Mouse (Mus musculus) lung, adult 2 months (tissue): ENCODE results near the gene Atp1b1. TPM values are rescaled to one million over a fixed set of nuclear protein-coding genes. Genes with fewer than 3 reads are reported as not detected.

ENCODE experiments used
- DNase-seq: peaks from one replicate; pipeline ENCODE4 v3.0.0; 2022
- H3K4me1 ChIP-seq: fragments of 200-500 bp; 2 replicates; pipeline ENCODE4 v1.6.1; 2011; ENCODE audit warnings: low read length; ENCODE audit not compliant: control insufficient read depth, insufficient read depth
- H3K4me3 ChIP-seq: fragments of 200-500 bp; replicated peaks from 2 replicates; pipeline ENCODE3; 2011; ENCODE audit warnings: low read depth, mild to moderate bottlenecking, control low read depth, low read length; ENCODE audit errors: extremely low read depth
- CTCF ChIP-seq: fragments of 200-500 bp; IDR thresholded peaks from 2 replicates; pipeline ENCODE4 v1.5.1; 2011; ENCODE audit warnings: mild to moderate bottlenecking, low read length, control low read depth; ENCODE audit not compliant: insufficient read depth
- POLR2A ChIP-seq: fragments of 200-500 bp; IDR thresholded peaks from 2 replicates; pipeline ENCODE4 v1.6.1; 2011; ENCODE audit warnings: low read depth, mild to moderate bottlenecking, control low read depth, low read length, borderline replicate concordance; ENCODE audit errors: extremely low read depth
- WGBS: fragments of 180-500 bp; shearing (Covaris S2); methylation state at CpG from one replicate; pipeline ENCODE4 v1.1.7; 2018; 5-methylcytosine and 5-hydroxymethylcytosine counted together
- polyA plus RNA-seq: library from polyadenylated mRNA; depleted of rRNA; stranded (reverse); fragments of >200 nt; gene quantifications from 2 replicates; pipeline ENCODE4 v1.2.3, GENCODE M21; 2012

Gene Atp1b1
- polyA plus RNA-seq, 1 experiment: 121 TPM

GRCm38 (mm10) chr1:164470985-164471384, 12.8 kb upstream of the Atp1b1 start:
- WGBS: 69% methylated on average over 6 of the region's 6 CpGs
- Histone ChIP-seq H3K4me1 (no peaks in the 10 kb centered on the region), H3K4me3 (no peak overlapping the region)
- TF ChIP-seq CTCF (no peak), POLR2A (no peak)
- DNase-seq: no peak

GRCm38 (mm10) chr1:164468329-164468728, 10.2 kb upstream of the Atp1b1 start:
- Histone ChIP-seq H3K4me1 (no peaks in the 10 kb centered on the region), H3K4me3 (no peak overlapping the region)
- WGBS: 79% methylated on average over 8 of the region's 8 CpGs
- no peak for TF ChIP-seq POLR2A
- TF ChIP-seq CTCF: no peak
- no peak for DNase-seq

GRCm38 (mm10) chr1:164467406-164467805, 9.3 kb upstream of the Atp1b1 start:
- Histone ChIP-seq H3K4me3 (no peak overlapping the region), H3K4me1 (no peaks in the 10 kb centered on the region)
- TF ChIP-seq CTCF (no peak), POLR2A (no peak)
- WGBS: 87% methylated on average over 10 of the region's 10 CpGs
- no peak for DNase-seq

DNA sequence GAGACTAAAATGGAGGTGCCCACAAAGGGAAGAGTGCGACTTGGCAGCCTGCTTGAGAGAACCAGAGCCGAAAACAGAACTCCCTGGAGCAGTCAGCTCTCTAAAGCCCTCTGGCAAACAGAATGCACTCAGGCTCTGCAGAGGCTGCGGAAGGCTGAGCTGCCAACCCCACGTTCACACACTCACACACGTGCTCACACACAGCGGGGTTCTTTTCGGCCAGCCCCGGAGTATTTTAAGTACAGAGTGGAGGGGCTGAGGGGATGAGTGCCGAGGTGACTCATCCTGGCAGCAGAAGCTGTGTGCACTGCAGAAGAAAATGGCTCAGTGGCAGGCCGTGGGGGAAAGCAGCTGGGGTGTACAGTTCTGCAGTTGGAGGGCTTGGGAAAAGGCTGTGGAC, 3.6 kb upstream of the Atp1b1 start:
- H3K4me3 ChIP-seq: no peak overlapping the region
- peak; percentile 34 for DNase-seq
- WGBS: 29% methylated on average over 10 of the region's 10 CpGs
- no peak for TF ChIP-seq POLR2A
- no peaks in the 10 kb centered on the region; the same call in 1 of the 2 replicates for H3K4me1 ChIP-seq

GRCm38 (mm10) chr1:164460921-164461697, 3.0 kb upstream of the Atp1b1 start:
- WGBS: 63% methylated on average over 13 of the region's 13 CpGs
- no peaks in the 10 kb centered on the region; the same call in 1 of the 2 replicates for H3K4me1 ChIP-seq
- no peak overlapping the region for H3K4me3 ChIP-seq
- DNase-seq: peak; percentile 39
- TF ChIP-seq CTCF (no peak), POLR2A (0 out of 2 replicates have a peak, but pooled peaks have one; percentile 29)

DNA sequence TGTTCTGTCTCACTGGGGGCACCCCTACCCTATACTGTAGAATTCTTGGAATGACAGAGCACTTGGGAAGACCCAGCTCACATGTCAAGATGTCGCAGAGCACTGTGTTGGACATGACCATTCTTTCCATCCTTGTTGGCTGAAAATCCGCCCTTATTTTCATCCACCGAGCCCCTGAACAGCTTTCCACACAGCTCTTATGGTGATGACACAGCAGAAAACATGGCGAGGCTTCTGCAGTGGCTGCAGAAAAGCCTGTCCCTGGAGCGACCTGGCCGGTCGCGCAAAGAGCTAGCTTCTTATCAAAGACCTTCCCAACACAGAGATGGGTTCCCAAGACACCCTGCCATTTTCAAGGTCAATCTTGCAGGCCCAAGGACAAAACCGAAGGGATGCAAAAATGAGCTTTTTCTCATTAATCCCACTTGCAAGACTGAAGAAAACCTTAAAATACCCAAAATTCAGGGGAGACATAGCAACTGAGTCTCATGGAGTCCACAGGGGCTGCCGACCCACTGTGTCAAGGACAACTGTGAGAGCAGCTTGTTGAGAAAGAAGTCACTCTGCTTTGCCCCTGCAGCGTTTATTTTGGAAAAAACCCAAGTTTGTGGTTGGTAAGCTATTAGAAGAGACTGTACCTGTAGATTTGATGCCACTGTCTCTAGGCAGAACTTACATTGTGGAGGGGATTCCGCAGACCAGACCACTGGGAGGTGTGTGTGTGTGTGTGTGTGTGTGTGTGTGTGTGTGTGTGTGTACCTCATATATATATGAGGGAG, 1.2 kb upstream of the Atp1b1 start:
- TF ChIP-seq POLR2A (no peak), CTCF (no peak)
- H3K4me1 ChIP-seq: no peaks in the 10 kb centered on the region; the same call in 1 of the 2 replicates
- peak overlapping the region; percentile 61 for H3K4me3 ChIP-seq
- no peak for DNase-seq
- WGBS: 39% methylated on average over 12 of the region's 12 CpGs

- 4% methylated on average over 22 of the region's 22 CpGs for WGBS
- no peaks in the 10 kb centered on the region; the same call in none of the 2 replicates for H3K4me1 ChIP-seq
These were observed 481 bp upstream of the Atp1b1 start for GRCm38 (mm10) chr1:164458621-164459051.

GRCm38 (mm10) chr1:164457531-164458244, 467 bp downstream of the Atp1b1 start:
- no peak for DNase-seq
- Histone ChIP-seq H3K4me3 (peak overlapping the region; percentile 66), H3K4me1 (no peaks in the 10 kb centered on the region; the same call in none of the 2 replicates)
- under 1% methylated on average over 67 of the region's 76 CpGs for WGBS
- 0 out of 2 replicates have a peak, but pooled peaks have one; percentile 26 for TF ChIP-seq POLR2A
- TF ChIP-seq CTCF: no peak

More at GRCm38 (mm10) chr1:164458621-164459051, 481 bp upstream of the Atp1b1 start:
- H3K4me3 ChIP-seq: peak overlapping the region; percentile 61
- DNase-seq: no peak
- no peak for TF ChIP-seq CTCF
- 0 out of 2 replicates have a peak, but pooled peaks have one; percentile 13 for TF ChIP-seq POLR2A

DNA sequence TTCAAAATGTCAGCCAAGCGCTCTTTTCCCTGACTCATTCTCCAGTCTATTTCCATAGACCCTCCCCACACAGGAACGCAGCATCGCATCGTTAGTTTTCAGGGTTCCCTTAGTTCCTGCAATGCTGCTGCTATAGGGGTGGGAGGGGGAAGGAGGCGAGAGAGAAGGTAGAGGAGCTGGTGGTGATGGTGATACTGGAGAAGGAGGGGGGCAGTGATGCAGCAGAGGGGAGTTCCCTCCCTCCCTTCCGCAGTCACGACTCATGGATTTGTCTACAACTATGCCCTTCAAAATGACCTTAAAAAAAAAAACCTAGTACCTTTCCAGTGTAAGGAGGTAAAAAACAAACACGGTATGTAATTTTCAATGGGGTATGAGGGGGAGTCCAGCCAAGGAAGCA, 1.4 kb downstream of the Atp1b1 start:
- WGBS: 9% methylated on average over 8 of the region's 8 CpGs
- Histone ChIP-seq H3K4me3 (peak overlapping the region; percentile 66), H3K4me1 (no peaks in the 10 kb centered on the region; the same call in none of the 2 replicates)
- DNase-seq: no peak
- TF ChIP-seq POLR2A (peak; percentile 46; the same call in 1 of the 2 replicates), CTCF (no peak)
